Mouse (Mus musculus) neural tube, embryonic 13.5 days (tissue): ENCODE results near the gene Hoxb6. TPM values are rescaled to one million over a fixed set of nuclear protein-coding genes. Genes with fewer than 3 reads are reported as not detected.

ENCODE experiments used
- ATAC-seq: fragments of 200-750 bp; cut with Nextera tagmentation; 2 replicates; pipeline ENCODE4 v1.8.0; 2017; ENCODE audit warnings: low read depth, mild to moderate bottlenecking, moderate TSS enrichment, moderate library complexity
- H3K27ac ChIP-seq: fragments of 300-500 bp; sonication (generic); replicated peaks from 2 replicates; pipeline ENCODE4 v1.5.1; 2015; ENCODE audit warnings: moderate library complexity, mild to moderate bottlenecking, inconsistent platforms
- H3K27me3 ChIP-seq: fragments of 300-500 bp; sonication (generic); 2 replicates; pipeline ENCODE4 v1.6.1; 2015; ENCODE audit warnings: mild to moderate bottlenecking, inconsistent platforms
- H3K36me3 ChIP-seq: fragments of 300-500 bp; sonication (generic); 2 replicates; pipeline ENCODE4 v1.6.1; 2015; ENCODE audit warnings: mild to moderate bottlenecking, inconsistent platforms
- H3K4me1 ChIP-seq: fragments of 300-500 bp; sonication (generic); replicated peaks from 2 replicates; pipeline ENCODE4 v1.6.1; 2015; ENCODE audit warnings: inconsistent platforms
- H3K4me2 ChIP-seq: fragments of 300-500 bp; sonication (generic); 2 replicates; pipeline ENCODE4 v1.6.1; 2015; ENCODE audit warnings: inconsistent platforms, mild to moderate bottlenecking, moderate library complexity
- H3K4me3 ChIP-seq: fragments of 300-500 bp; sonication (generic); 2 replicates; pipeline ENCODE4 v1.5.1; 2015; ENCODE audit warnings: mild to moderate bottlenecking, inconsistent platforms
- H3K9ac ChIP-seq: fragments of 300-500 bp; sonication (generic); 2 replicates; pipeline ENCODE4 v1.6.1; 2015; ENCODE audit warnings: moderate library complexity, mild to moderate bottlenecking, inconsistent platforms
- H3K9me3 ChIP-seq: fragments of 300-500 bp; sonication (generic); 2 replicates; pipeline ENCODE4 v1.6.1; 2016; ENCODE audit warnings: inconsistent platforms
- WGBS: fragments of 180-500 bp; shearing (Covaris S2); methylation state at CpG from one replicate; pipeline ENCODE4 v1.1.7; 2015; 5-methylcytosine and 5-hydroxymethylcytosine counted together
- polyA plus RNA-seq: library from polyadenylated mRNA; unstranded; fragments of >200 nt; fragmentation: Nextera tagmentation; extraction: Ambion mirVana; gene quantifications from 2 replicates; pipeline ENCODE4 v1.2.1, GENCODE M21; 2015

Hoxb6 gene
- polyA plus RNA-seq, 1 experiment from 2014 or later, result 174 TPM

DNA sequence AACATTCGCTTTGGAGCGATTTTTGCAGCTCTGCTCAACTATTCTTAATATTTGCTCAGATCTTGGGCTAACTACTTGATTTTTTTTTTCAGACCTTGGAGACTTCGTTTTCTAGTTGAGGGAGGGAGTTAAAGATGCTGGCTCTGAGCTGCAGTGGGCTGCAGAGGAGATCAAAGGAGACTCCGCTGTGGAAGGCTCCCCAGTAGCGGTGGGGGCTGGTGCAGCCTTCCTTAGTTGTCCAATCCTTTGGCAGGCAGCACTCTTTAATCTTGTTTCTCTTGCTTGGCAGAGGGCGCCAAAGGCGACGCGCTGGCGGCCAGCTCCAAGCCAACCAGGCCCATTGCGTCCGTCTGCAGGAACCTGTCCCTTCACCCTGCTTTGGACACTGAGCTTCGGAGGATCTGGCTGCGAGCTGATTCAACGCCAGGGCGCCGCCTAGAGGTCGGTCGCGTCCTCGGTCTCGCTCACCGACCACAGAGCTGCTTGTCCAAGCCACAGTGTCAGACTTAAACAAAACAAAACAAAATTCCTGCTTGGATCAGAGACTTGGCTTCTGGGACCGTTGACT lies 30.9 kb upstream of the Hoxb6 start:
- WGBS, result 3% methylated on average over 24 of the region's 24 CpGs
- H3K4me2 ChIP-seq, result peak overlapping the region; percentile 41

DNA sequence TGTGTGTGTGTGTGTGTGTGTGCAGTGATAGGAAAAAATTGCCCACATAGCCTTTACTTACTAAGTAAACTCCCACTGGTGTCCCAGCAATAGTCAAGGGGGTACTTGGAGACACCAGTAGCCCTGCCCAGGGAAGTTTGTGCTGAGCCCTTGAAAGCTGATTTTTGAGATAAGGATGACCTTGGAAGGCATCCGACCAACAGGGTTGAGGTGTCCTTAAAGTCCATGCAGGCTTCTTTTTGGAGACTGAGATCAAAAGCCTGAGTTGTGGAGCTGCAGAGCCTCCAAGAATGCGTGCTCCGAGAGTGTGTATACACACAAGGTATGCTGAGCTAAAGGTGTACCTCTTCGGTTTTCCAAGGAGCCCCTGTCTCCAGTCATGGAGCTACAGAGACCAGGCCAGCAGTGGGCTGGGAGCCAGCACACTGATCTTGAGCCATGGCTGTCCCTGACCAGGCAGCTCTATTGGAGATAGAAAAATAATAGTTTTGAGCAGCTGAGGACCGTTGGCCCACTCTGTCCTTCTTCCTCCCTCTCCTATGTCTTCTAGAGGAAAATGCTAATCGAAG lies 29.9 kb upstream of the Hoxb6 start:
- Histone ChIP-seq H3K36me3 (peaks cover 6% of the 10 kb centered on the region; the same call in 1 of the 2 replicates), H3K27me3 (peaks cover 47% of the 10 kb centered on the region), H3K27ac (no peak overlapping the region), H3K4me3 (no peak overlapping the region), H3K9me3 (no peaks in the 10 kb centered on the region), H3K4me1 (peaks cover 98% of the 10 kb centered on the region), H3K4me2 (no peak overlapping the region), H3K9ac (no peak overlapping the region)
- no peak for ATAC-seq
- WGBS, result 27% methylated on average over 6 of the region's 6 CpGs

More for the DNA sequence above, 30.9 kb upstream of the Hoxb6 start:
- ATAC-seq, result 0 out of 2 replicates have a peak, but pooled peaks have one; percentile 20
- peaks cover 49% of the 10 kb centered on the region for H3K27me3 ChIP-seq
- H3K9me3 ChIP-seq, result no peaks in the 10 kb centered on the region
- H3K36me3 ChIP-seq, result peaks cover 6% of the 10 kb centered on the region; the same call in 1 of the 2 replicates
- peak overlapping the region; percentile 10; the same call in 1 of the 2 replicates for H3K4me3 ChIP-seq
- H3K4me1 ChIP-seq, result peaks cover 98% of the 10 kb centered on the region
- H3K27ac ChIP-seq, result peak overlapping the region; percentile 67
- peak overlapping the region; percentile 58 for H3K9ac ChIP-seq

DNA sequence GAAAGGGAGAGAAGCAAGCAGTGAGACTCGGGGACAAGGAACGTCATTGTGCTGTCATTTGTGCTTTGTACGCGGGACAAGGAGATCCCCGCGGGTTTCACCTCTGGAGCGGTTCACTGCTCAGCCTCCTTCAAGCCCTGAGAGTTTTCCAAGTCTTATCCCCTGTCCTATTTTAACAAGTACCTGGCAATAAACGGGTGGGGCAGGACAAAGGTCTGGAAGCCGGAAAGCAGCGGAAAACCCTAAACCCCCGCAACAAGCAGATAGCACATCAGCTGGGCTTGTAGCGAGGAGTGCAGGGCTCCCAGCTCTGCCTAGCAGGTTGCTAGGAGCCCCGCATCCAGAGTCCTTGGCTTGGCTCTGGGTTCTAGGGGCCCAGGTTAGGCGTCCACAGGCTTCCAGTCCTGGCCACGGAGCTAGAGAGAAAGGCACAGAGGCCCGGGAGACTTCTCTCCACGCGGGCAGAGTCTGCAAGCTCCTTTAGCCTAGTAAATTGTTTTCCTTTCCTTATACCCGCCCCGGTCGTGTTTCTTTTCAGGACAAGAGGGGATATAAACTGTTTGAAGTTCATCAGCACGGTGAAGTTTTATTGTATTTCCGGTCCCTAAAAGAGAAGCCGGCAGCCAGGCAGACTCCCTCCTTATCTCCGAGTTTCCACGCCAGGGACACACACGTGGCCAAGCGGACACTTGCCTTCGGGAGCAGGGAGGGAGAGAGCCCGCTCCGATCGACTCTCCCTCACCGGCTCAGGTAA lies 28.5 kb upstream of the Hoxb6 start:
- H3K27ac ChIP-seq, result peak overlapping the region; percentile 30
- H3K4me1 ChIP-seq, result peaks cover 93% of the 10 kb centered on the region
- WGBS, result 7% methylated on average over 33 of the region's 33 CpGs
- peaks cover 6% of the 10 kb centered on the region; the same call in 1 of the 2 replicates for H3K36me3 ChIP-seq
- no peak for ATAC-seq
- H3K27me3 ChIP-seq, result peaks cover 33% of the 10 kb centered on the region
- peak overlapping the region; percentile 63 for H3K9ac ChIP-seq
- H3K9me3 ChIP-seq, result no peaks in the 10 kb centered on the region
- H3K4me2 ChIP-seq, result peak overlapping the region; percentile 48
- peak overlapping the region; percentile 10 for H3K4me3 ChIP-seq

DNA sequence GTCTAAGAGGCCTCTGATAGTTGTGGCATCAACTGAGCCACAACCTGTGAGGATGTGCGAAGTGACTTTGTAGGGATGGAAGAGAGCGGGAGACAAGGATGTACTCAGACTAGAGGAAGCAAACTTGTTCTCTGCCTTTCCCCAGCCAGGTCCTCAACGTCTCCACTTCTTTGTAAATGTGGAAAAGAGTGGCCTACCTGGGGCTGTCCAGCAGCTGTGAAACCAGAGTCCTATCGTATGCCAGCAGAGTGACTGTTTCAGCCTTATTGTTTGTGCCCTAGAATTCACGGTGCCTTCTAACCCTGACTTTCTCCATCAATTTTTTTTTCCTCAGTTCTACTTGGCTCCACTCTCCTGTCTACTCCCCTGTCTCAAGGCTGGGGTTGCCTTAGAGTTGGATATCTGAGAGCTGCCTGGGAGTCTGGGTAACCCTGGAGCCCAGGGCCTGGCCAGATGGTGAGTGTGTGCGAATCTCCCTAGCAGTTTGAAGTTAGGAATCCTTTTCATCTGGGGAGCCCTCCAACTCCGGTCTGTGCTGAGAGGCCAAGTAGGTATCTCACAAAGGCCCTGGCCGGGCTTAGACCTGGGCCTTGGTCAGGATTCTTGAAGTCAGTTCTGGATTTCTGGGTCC lies 27.8 kb upstream of the Hoxb6 start:
- Histone ChIP-seq H3K4me1 (peaks cover 93% of the 10 kb centered on the region), H3K27ac (peak overlapping the region; percentile 53; the same call in 1 of the 2 replicates), H3K9me3 (no peaks in the 10 kb centered on the region), H3K36me3 (peaks cover 6% of the 10 kb centered on the region; the same call in 1 of the 2 replicates), H3K4me3 (peak overlapping the region; percentile 10; the same call in 1 of the 2 replicates), H3K27me3 (peaks cover 29% of the 10 kb centered on the region), H3K4me2 (peak overlapping the region; percentile 48), H3K9ac (peak overlapping the region; percentile 63)
- 27% methylated on average over 8 of the region's 8 CpGs for WGBS
- no peak for ATAC-seq

DNA sequence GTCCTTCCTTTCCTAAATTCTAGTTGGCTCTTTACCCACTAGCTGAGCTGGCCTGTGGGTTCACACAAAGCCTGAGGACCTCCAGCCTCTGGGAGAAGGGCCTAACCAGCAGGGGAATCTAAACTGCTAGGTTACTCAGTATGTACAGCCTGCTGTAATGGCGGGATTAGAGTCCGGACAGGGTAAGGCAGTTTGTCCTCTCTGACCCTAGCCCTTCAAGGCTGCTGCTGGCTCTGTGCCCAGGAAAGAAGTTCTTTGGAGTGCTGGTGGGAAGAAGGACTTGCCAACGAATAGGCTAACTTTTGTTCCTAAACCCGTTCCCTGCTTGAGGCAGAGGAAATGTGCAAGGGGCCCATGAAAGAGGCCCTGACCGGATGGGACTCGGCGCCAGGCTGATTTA lies 26.3 kb upstream of the Hoxb6 start:
- peaks cover 29% of the 10 kb centered on the region for H3K27me3 ChIP-seq
- H3K4me2 ChIP-seq, result peak overlapping the region; percentile 29
- no peak overlapping the region for H3K4me3 ChIP-seq
- H3K4me1 ChIP-seq, result peaks cover 93% of the 10 kb centered on the region
- WGBS, result 12% methylated on average over 7 of the region's 7 CpGs
- H3K36me3 ChIP-seq, result peaks cover 6% of the 10 kb centered on the region; the same call in 1 of the 2 replicates
- H3K27ac ChIP-seq, result peak overlapping the region; percentile 75
- no peaks in the 10 kb centered on the region for H3K9me3 ChIP-seq
- peak overlapping the region; percentile 42; the same call in 1 of the 2 replicates for H3K9ac ChIP-seq
- no peak for ATAC-seq

DNA sequence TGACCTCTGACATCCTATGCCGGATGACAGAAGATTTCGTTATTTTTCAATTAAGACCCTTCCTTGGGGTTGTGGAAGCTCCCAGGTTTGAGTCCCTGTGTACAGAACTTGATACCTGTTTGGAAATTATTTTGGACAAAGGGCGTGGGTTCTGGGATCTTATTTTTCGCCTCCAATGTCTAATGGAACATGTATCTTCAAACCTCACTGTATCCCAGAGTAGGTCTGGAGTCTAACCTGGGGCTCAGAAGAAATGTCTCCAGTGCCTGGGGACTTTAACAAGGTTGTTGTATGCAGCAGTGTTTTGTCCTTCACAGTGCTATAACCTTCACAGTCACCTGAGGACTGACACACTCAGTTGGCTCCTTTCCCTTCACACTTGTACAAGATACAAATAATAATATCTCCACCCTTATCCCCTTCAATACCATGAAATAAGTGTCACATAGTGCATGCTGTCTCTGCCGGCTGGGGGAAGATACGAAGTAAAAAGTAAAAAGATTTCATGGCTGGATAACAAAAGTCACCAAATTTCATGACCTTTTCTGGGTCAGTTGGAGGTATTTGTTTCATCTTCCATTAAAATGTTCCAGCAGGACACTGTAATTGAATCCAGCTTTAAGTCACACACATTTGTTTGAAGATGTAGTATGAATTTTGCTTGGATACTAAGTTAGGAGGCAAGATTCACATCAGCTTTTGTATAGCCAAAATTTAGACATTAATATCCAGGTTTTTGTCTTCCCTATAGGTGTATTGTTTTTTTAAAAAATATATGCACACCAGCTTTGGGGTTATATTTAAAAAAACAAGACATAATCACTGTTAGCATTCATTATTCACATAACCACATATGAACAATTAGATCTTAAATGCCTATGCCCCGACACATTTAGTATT lies 25.0 kb upstream of the Hoxb6 start:
- H3K4me1 ChIP-seq, result peaks cover 84% of the 10 kb centered on the region
- no peak for ATAC-seq
- peak overlapping the region; percentile 75 for H3K27ac ChIP-seq
- 45% methylated on average over 7 of the region's 7 CpGs for WGBS
- peak overlapping the region; percentile 10; the same call in 1 of the 2 replicates for H3K4me3 ChIP-seq
- H3K9ac ChIP-seq, result peak overlapping the region; percentile 42; the same call in 1 of the 2 replicates
- no peaks in the 10 kb centered on the region for H3K9me3 ChIP-seq
- peak overlapping the region; percentile 31 for H3K4me2 ChIP-seq
- peaks cover 6% of the 10 kb centered on the region; the same call in 1 of the 2 replicates for H3K36me3 ChIP-seq
- H3K27me3 ChIP-seq, result peaks cover 28% of the 10 kb centered on the region

DNA sequence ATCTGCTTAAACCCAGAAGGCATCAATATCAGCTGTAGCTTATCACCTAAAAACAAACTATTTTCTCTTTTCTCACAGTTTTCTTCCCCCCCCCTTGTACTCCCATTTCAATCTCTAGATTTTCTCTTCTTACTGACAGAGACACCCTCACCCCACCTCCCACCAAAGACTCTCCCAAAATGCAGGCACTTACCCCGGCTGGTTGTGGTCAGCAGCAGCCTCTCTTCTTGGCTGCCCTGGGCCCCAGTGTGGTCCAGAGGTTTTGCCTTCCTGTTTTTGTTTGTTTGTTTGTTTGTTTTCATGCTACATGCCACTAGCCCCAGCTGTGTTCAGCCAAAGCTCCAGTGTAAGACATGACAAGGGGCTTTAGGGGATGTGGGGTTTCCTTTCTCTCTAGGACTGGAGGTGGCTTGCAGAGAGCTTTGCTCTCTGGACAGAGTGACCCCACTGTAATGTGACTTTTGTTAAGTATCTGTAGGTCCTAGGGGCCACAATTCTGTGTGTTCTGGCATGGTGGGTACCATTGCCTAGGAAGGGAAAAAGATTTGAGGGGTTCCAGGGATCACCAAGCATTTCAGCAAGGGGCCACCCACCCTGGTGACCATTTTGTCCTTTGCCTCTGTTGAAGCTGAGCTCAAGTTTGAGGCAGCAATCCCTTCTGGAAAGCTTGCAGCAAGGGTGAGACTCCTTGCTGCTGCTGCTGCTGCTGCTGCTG lies 24.1 kb upstream of the Hoxb6 start:
- Histone ChIP-seq H3K4me3 (no peak overlapping the region), H3K27ac (peak overlapping the region; percentile 100), H3K9ac (peak overlapping the region; percentile 100), H3K27me3 (peaks cover 19% of the 10 kb centered on the region), H3K36me3 (peaks cover 6% of the 10 kb centered on the region; the same call in 1 of the 2 replicates), H3K9me3 (no peaks in the 10 kb centered on the region), H3K4me1 (peaks cover 83% of the 10 kb centered on the region), H3K4me2 (peak overlapping the region; percentile 96)
- ATAC-seq, result no peak
- 17% methylated on average over 1 of the region's 1 CpGs for WGBS

DNA sequence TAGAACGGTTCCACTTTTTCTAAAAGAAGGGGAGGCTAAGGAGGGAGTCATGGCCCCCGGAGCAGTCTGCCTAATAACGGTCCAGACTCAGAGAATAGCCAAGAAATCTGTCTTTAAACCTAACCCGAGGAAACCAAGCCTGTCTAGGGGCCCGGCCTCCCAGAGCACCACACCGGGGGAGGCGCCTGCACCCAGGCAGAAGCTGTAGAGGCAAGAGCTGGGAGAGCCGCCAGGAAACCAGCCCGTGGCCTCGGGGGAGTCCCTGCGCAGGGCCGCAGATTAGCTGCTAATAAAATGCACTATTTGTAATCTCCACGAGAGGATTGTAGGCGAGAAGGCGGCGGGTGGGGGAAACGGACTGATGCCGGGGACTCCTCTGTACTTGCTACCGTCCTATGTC lies 22.4 kb upstream of the Hoxb6 start:
- H3K9ac ChIP-seq, result peak overlapping the region; percentile 100
- H3K4me3 ChIP-seq, result peak overlapping the region; percentile 99
- H3K27me3 ChIP-seq, result peaks cover 14% of the 10 kb centered on the region
- H3K27ac ChIP-seq, result peak overlapping the region; percentile 100
- under 1% methylated on average over 19 of the region's 19 CpGs for WGBS
- peak overlapping the region; percentile 96 for H3K4me2 ChIP-seq
- H3K9me3 ChIP-seq, result no peaks in the 10 kb centered on the region
- ATAC-seq, result peak; percentile 40
- H3K36me3 ChIP-seq, result 0 out of 2 replicates have a peak, but pooled peaks cover 2% of the 10 kb centered on the region
- H3K4me1 ChIP-seq, result peaks cover 83% of the 10 kb centered on the region

DNA sequence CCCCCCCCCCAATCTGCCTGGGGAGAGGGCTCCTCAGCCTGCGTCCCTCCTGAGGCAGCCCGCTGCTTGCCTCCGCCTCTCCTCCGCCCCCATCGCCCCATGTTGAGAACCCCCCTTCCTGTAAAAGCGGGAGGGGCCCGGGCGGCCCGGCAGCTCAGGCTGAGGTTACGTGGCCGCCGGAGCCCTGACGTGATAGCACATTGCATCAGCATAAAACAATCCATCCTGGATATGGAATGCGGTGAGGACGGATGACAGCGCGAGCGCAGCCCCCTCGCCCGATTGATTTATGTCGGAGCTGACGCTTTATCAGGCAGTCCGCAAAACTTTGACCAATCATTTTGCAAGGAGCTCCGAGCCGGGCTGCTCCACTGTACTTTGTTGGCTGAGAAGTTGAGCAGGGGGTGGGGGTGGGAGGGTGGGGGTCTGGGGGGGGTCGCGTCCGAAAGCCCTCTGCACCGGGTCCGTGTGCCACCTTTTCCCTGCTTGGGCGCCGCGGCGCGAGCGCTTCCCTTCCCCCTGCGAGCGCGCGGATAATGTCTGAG lies 21.2 kb upstream of the Hoxb6 start, which contains the start of gene Hoxb9:
Gene Hoxb9 (plus strand): TSS at position 462 of the 545 bp plus-strand sequence.
- peak within 1 kb of the TSS; percentile 99 for H3K4me3 ChIP-seq
- H3K27ac ChIP-seq, result peak within 1 kb of the TSS; percentile 100
- H3K36me3 ChIP-seq, result no peaks in the 10 kb centered on the region
- peak; percentile 78 for ATAC-seq
- peak within 1 kb of the TSS; percentile 96 for H3K4me2 ChIP-seq
- WGBS, result under 1% methylated on average over 40 of the region's 40 CpGs
- peak within 1 kb of the TSS; percentile 100 for H3K9ac ChIP-seq
- no peaks in the 10 kb centered on the region for H3K9me3 ChIP-seq
- peaks cover 83% of the 10 kb centered on the region for H3K4me1 ChIP-seq
- peaks cover 7% of the 10 kb centered on the region for H3K27me3 ChIP-seq

DNA sequence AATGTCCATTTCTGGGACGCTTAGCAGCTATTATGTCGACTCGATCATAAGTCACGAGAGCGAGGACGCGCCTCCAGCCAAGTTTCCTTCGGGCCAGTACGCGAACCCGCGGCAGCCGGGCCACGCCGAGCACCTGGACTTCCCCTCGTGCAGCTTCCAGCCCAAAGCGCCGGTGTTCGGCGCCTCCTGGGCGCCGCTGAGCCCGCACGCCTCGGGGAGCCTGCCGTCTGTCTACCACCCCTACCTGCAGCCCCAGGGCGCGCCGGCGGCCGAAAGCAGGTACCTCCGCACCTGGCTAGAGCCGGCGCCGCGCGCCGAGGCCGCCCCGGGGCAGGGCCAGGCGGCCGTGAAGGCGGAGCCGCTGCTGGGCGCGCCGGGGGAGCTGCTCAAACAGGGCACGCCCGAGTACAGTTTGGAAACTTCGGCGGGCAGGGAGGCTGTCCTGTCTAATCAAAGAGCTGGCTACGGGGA lies 20.7 kb upstream of the Hoxb6 start:
- ATAC-seq, result peak; percentile 7; the same call in 1 of the 2 replicates
- peak overlapping the region; percentile 100 for H3K9ac ChIP-seq
- H3K4me2 ChIP-seq, result peak overlapping the region; percentile 96
- H3K9me3 ChIP-seq, result no peaks in the 10 kb centered on the region
- H3K27me3 ChIP-seq, result peaks cover 5% of the 10 kb centered on the region
- peak overlapping the region; percentile 99 for H3K4me3 ChIP-seq
- WGBS, result under 1% methylated on average over 52 of the region's 52 CpGs
- peaks cover 83% of the 10 kb centered on the region for H3K4me1 ChIP-seq
- H3K36me3 ChIP-seq, result no peaks in the 10 kb centered on the region
- peak overlapping the region; percentile 100 for H3K27ac ChIP-seq
